Mouse (Mus musculus) spleen, adult 2 months (tissue): Measurements from ENCODE around the gene Bbs2. TPM values are rescaled to one million over a fixed set of nuclear protein-coding genes. Genes with fewer than 3 reads are reported as not detected.
A peak's percentile ranks its signal among the peaks of the same experiment; 100 is the strongest.
"Not testable (repeated sequence)": the region's sequence is repeated elsewhere in the genome, so short reads cannot be mapped to it uniquely, and the experiment has no call there.

ENCODE experiments used
- DNase-seq, 2 experiments: peaks; one replicate each; pipeline versions ENCODE4 v3.0.0 to v3.0.0-alpha.2; 2012 to 2021; ENCODE audit warnings: low spot score in 2 of 2, low read depth in 1 of 2
- H3K27ac ChIP-seq: fragments of 200-500 bp; 2 replicates; pipeline ENCODE4 v1.5.1; 2012; ENCODE audit warnings: low read length, inconsistent platforms; ENCODE audit not compliant: insufficient read depth
- H3K27me3 ChIP-seq: fragments of 200-500 bp; 2 replicates; pipeline ENCODE4 v1.6.1; 2012; ENCODE audit warnings: mild to moderate bottlenecking, moderate library complexity, low read length, inconsistent platforms; ENCODE audit not compliant: control insufficient read depth, insufficient read depth
- H3K36me3 ChIP-seq: fragments of 200-500 bp; 2 replicates; pipeline ENCODE4 v1.6.1; 2012; ENCODE audit warnings: mild to moderate bottlenecking, low read length, inconsistent platforms; ENCODE audit not compliant: control insufficient read depth, insufficient read depth
- H3K4me1 ChIP-seq: fragments of 200-500 bp; 2 replicates; pipeline ENCODE4 v1.6.1; 2011; ENCODE audit warnings: inconsistent platforms; ENCODE audit not compliant: control insufficient read depth, insufficient read depth, insufficient read length
- H3K4me3 ChIP-seq: fragments of 200-500 bp; 2 replicates; pipeline ENCODE4 v1.5.1; 2011; ENCODE audit warnings: mild to moderate bottlenecking, inconsistent platforms; ENCODE audit not compliant: insufficient read depth, insufficient read length; ENCODE audit errors: extremely low read depth
- CTCF ChIP-seq: fragments of 200-500 bp; IDR thresholded peaks from 2 replicates; pipeline ENCODE4 v1.5.1; 2011; ENCODE audit warnings: mild to moderate bottlenecking, inconsistent platforms; ENCODE audit not compliant: insufficient read depth, insufficient read length, insufficient replicate concordance; ENCODE audit errors: extremely low read depth
- POLR2A ChIP-seq: fragments of 200-500 bp; IDR thresholded peaks from 2 replicates; pipeline ENCODE4 v1.6.1; 2011; ENCODE audit warnings: low read depth, low read length, inconsistent platforms
- whole genome bisulfite sequencing: fragments of 180-500 bp; shearing (Covaris S2); methylation state at CpG from one replicate; pipeline ENCODE4 v1.1.7; 2018; 5-methylcytosine and 5-hydroxymethylcytosine counted together
- polyA plus RNA-seq: library from polyadenylated mRNA; depleted of rRNA; stranded (reverse); fragments of >200 nt; gene quantifications from 2 replicates; pipeline ENCODE4 v1.2.3, GENCODE M21; 2012; rRNA removed

Gene Bbs2
- polyA plus RNA-seq: 11.3 and 12.1 TPM in 2 replicates

GRCm38 (mm10) chr8:94098081-94098974, at the start of gene Bbs2:
TSS of gene Bbs2 (minus strand) at chr8:94098928.
- TF ChIP-seq CTCF (no peak), POLR2A (peak; percentile 92)

GRCm38 (mm10) chr8:94148236-94148635, 49.5 kb upstream of the Bbs2 start:
- no peak for TF ChIP-seq CTCF
- TF ChIP-seq POLR2A: no peak
- Histone ChIP-seq H3K4me1 (no peaks in the 10 kb centered on the region; the same call in 1 of the 2 replicates), H3K36me3 (no peaks in the 10 kb centered on the region), H3K27ac (no peak overlapping the region), H3K27me3 (no peaks in the 10 kb centered on the region; the same call in 1 of the 2 replicates), H3K4me3 (no peak overlapping the region)
- no peak for DNase-seq
- 56% methylated on average over 5 of the region's 5 CpGs for WGBS

More at GRCm38 (mm10) chr8:94098081-94098974, at the start of gene Bbs2:
- peak within 1 kb of the TSS; percentile 86 for H3K4me3 ChIP-seq
- WGBS: 3% methylated on average over 61 of the region's 61 CpGs
- no peaks in the 10 kb centered on the region for H3K27me3 ChIP-seq
- H3K36me3 ChIP-seq: no peaks in the 10 kb centered on the region
- peaks cover 2% of the 10 kb centered on the region; the same call in 1 of the 2 replicates for H3K4me1 ChIP-seq
- H3K27ac ChIP-seq: peak within 1 kb of the TSS; percentile 81
- DNase-seq: peak; percentile 99 to 100

- Histone ChIP-seq H3K27me3 (no peaks in the 10 kb centered on the region), H3K4me3 (no peak overlapping the region), H3K27ac (no peak overlapping the region), H3K4me1 (no peaks in the 10 kb centered on the region), H3K36me3 (no peaks in the 10 kb centered on the region)
- TF ChIP-seq CTCF (no peak), POLR2A (no peak)
- 80% methylated on average over 4 of the region's 4 CpGs for whole genome bisulfite sequencing
- no peak for DNase-seq
Observed at GRCm38 (mm10) chr8:94140266-94140795, 41.6 kb upstream of the Bbs2 start.

- no peak for DNase-seq
- H3K4me1 ChIP-seq: no peaks in the 10 kb centered on the region
- H3K27ac ChIP-seq: no peak within 1 kb of the TSS
- no peaks in the 10 kb centered on the region for H3K27me3 ChIP-seq
- H3K4me3 ChIP-seq: no peak within 1 kb of the TSS
- TF ChIP-seq CTCF (no peak), POLR2A (no peak)
- no peaks in the 10 kb centered on the region for H3K36me3 ChIP-seq
- WGBS: 57% methylated on average over 6 of the region's 6 CpGs
Observed at GRCm38 (mm10) chr8:94136933-94137332, 38.2 kb upstream of the Bbs2 start, which contains the start of gene Mt4. TSS of gene Mt4 (plus strand) at chr8:94137197.

GRCm38 (mm10) chr8:94136192-94136591, 37.5 kb upstream of the Bbs2 start:
- Histone ChIP-seq H3K36me3 (no peaks in the 10 kb centered on the region), H3K4me1 (no peaks in the 10 kb centered on the region), H3K4me3 (no peak overlapping the region), H3K27ac (no peak overlapping the region), H3K27me3 (no peaks in the 10 kb centered on the region)
- no peak for DNase-seq
- 86% methylated on average over 7 of the region's 7 CpGs for WGBS
- TF ChIP-seq POLR2A: no peak
- TF ChIP-seq CTCF: no peak

GRCm38 (mm10) chr8:94135556-94135955, 36.8 kb upstream of the Bbs2 start:
- WGBS: 82% methylated on average over 6 of the region's 6 CpGs
- no peaks in the 10 kb centered on the region for H3K4me1 ChIP-seq
- H3K27me3 ChIP-seq: no peaks in the 10 kb centered on the region
- no peak for TF ChIP-seq POLR2A
- no peak for TF ChIP-seq CTCF
- H3K4me3 ChIP-seq: no peak overlapping the region
- H3K27ac ChIP-seq: no peak overlapping the region
- no peaks in the 10 kb centered on the region for H3K36me3 ChIP-seq
- no peak for DNase-seq

- 24% methylated on average over 3 of the region's 3 CpGs for WGBS
- H3K4me1 ChIP-seq, H3K27ac ChIP-seq, H3K27me3 ChIP-seq, H3K4me3 ChIP-seq, DNase-seq, H3K36me3 ChIP-seq: not testable (repeated sequence)
Observed at GRCm38 (mm10) chr8:94134601-94135000, 35.9 kb upstream of the Bbs2 start.
